Mouse (Mus musculus) MN1 (cell line): ENCODE measurements at regions not wholly inside any gene's neighbourhood (a gene's known extent, or its start where the extent isn't known, plus 50 kb on each side); places are given as distances from the start of the nearest gene placed in this dataset.
A peak's percentile ranks its signal among the peaks of the same experiment; 100 is the strongest.

Experiments used
- DNase-seq: peaks from one replicate; pipeline ENCODE4 v3.0.0-alpha.2; 2016; ENCODE audit warnings: low spot score

DNA sequence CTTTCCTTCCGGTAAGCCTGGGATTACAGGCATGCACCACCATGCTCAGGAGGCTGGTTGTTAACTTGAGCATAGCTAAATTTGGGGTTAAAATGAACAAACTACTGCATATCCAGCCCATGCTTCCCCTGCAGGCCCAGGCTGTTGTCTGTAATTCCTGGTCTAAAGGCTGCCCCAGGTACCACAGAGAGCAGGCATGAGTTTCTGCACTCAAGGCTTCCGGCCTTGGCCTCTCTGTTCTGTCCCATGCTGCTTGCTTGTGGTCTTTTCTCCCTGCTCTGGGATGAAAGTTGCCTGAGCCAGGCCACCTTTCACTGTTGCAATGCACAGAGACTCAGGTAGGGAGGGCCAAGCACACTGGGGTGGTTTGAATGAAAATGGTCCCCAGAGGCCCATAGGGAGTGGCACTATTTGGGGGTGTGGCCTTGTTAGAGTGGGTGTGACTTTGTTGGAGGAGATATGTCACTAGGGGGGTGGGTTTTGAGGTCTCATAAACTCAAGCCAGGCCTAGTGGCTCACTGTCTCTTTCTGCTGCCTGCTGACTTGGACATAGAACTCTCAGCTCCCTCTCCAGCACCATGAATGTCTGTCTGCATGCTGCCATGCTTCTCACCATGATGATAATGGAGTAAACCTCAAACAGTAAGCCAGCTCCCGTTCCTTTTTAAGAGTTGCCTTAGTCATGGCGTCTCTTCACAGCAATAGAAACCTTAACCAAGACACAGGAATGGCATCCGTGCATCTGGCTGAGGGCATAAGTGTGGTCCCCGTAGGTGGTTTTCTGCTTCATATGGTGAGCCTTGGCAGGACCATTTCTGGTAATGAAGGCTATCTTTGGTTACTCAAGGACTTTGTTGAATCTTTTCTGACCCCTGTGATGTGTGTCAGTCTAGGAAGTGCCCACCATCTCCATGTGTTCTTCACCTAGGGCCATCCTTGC is 86.7 kb upstream of the Zfp366 start:
- no peak for DNase-seq

- no peak for DNase-seq
Measured at GRCm38 (mm10) chr13:99096837-99097236, 87.8 kb upstream of the Zfp366 start.

DNA sequence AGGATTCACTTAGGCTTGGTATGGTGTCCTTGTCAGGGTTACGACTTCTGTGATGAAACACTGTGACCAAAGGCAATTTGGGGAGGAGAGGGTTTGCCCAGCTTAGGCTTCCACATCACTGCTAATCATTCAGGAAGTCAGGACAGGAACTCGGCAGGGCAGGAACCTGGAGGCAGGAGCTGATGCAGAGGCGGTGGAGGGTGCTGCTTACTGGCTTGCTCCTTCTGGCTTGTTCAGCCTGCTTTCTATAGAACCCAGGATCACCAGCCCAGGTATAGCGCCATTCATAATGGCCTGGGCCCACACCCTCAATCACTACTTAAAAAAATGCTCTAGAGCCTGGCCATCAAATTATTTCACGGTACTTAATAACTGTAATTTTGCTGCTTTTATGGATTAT is 89.6 kb upstream of the Zfp366 start:
- no peak for DNase-seq

DNA sequence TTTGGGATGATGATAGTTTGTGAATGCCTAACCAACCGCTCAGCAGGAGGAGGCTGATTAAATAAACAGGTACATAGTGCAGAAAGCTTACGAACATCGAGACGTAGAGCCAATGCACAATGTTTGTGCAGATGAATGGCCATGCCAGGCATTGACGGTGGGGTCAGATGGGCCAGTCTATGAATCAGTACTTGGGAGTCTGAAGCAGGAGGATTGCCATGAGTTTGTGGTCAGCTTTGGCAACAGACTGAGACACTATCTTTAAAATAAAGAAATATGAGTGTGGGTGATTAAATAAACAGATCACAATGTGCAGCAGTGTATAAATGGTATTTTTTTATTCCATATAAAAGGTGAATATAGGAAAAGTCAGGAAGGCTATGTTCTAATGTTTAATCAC is 90.4 kb upstream of the Zfp366 start:
- DNase-seq: no peak

DNA sequence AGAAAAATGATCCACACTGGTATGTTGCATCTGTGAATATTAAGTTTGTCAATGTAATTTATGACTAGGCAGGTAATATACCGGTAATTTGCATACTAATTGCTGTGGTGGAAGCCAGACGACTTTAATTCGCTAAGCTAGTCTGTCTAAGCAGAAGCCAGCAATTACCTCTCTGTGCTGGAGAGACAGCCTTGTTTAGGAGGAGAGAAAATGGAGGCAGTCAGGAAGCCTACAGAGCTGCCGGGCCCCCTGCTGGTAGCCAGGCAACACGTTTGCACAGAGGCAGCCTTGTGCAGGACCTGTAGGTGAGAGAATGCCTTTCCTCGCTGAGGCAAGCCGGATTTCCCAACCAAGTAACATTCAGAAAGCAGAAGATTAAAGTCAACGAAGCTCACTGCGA is 91.4 kb upstream of the Zfp366 start:
- DNase-seq: peak; percentile 91

- DNase-seq: peak; percentile 60
Measured at GRCm38 (mm10) chr13:99092279-99092930, 92.2 kb upstream of the Zfp366 start.

DNA sequence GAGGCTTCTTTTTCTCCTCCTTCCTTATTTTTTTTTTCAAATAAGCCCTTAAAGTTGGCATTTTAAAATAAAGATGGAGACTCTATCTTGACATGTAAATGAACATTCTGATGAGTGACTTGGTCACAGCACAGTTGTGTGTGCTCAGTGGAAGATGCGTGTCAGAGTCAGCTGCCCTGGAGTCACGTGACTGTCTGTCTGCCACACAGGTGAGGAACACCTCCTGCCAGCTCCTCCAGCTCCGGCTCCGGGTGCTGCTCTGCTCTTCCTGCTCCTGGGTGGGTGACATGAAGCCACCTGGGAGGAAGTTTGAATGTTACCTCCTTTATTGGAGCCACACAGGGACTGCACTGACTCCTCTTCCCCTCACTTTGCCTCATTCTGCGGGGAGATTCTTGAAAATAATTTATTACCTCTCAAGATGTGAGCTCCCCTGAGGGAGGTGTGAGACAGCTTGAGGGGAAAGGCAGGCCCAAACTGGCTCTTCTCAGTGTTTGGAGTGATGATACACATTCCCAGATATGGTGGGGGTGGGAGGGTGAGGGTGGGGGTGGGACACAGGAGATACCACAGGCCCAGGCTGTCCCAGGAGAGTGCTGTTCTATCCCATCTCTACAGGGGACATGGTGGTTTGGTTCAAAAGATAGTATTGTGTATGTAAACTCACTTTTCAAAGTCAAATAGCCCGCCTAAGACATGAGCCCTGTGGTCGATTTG is 92.9 kb upstream of the Zfp366 start:
- DNase-seq: no peak

DNA sequence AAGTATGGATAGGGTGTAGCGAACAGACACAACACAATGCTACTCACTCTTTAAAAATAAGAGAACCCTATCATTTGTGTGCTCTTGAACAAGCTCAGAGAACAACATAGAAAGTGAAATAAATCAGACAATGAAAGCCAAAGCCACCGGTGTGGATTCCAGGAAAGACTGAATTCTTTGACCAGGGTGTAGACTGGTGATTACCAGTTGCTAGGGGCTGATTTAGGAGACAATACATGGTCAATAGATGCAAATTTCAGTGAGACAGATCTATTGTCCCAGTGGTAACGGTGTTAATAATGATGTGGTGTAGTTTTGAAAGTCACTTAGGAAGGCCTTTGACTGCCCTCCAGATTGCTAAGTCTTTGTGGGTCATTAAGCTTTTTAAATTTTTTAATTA is 94.3 kb upstream of the Zfp366 start:
- no peak for DNase-seq

DNA sequence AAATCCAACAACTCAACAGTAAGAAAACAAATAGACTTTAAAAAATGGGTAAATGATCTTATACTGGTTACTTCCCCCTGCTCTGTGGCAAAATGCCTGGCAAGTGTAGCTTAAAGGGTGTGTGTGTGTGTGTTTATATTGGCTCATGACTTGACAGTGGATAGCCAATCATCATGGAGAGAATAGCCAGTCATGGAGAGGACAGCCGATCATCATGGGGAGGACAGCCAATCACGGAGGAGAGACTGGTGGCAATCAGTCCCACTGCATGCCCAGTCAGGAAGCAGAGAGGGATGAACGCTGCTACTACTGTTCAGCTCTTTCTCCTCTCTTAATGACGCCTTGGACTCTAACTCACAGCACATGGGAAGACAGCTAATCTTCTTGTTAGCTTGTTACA is 96.3 kb upstream of the Zfp366 start:
- DNase-seq: no peak

GRCm38 (mm10) chr13:99079331-99079761 is 95.0 kb upstream of the 1700024P04Rik start:
- no peak for DNase-seq

DNA sequence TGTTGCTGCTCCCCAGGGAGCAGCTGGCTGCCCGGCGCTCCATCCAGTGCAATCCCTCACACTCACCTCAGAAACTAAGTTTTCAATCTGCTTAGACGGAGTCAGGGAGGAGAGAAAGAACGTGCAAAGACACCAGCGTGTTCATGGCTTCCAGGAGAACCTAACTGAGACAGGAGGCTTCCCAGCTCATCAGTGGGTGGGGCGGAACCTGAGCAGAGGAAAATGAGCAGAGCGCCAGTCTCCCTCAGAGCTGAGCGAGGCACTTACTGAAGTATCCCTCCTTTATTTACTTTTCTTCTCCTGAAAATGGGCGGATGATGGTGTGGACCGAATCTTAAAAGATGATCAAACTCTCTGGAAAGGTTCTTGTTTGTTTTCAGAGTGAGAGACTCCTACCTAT is 94.3 kb upstream of the 1700024P04Rik start:
- DNase-seq: no peak

- DNase-seq: no peak
Measured at GRCm38 (mm10) chr13:99077039-99077749, 92.8 kb upstream of the 1700024P04Rik start.

GRCm38 (mm10) chr13:99075467-99075866 is 91.1 kb upstream of the 1700024P04Rik start:
- DNase-seq: no peak

- no peak for DNase-seq
Measured at GRCm38 (mm10) chr13:99071821-99072414, 87.6 kb upstream of the 1700024P04Rik start.

DNA sequence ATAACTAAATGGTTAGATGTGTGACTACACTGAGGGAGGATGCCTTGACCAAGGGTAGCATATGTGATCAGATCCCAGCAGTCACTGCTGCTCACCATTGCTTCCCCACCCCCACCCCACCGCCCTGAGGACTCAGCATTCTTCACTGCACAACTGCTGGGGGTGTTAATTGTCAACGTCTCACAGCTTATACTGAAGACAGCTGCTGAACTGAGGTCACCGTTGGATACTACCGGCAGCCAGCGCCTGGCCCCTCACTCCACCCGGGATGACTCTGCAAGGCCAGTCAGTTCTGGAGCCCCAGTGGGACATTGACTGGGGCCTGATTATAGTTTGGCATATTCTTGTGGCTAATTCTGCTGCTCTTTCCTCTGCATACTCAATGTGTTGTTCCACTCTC is 87.0 kb upstream of the 1700024P04Rik start:
- no peak for DNase-seq

DNA sequence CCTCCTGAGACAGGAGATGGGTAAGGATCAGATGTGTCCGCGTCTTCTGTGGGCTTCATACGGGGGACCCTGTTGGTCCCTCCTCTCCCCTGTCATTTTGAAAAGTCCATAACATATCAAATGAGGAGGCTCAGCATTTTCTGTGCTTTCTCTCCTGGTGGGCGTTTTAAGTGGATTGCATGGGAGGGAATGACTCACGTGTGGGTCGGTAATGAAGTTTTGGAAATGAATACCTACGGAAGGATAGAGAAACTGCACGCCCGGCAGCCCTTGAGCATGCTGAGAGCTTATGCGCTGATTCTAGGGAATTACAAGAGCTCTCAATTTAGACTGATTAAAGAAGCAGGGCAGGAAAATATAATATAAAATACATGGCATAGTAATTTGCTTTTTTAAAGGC is 85.4 kb upstream of the 1700024P04Rik start:
- DNase-seq: no peak

- DNase-seq: no peak
Measured at GRCm38 (mm10) chr13:99067504-99067903, 83.1 kb upstream of the 1700024P04Rik start.

DNA sequence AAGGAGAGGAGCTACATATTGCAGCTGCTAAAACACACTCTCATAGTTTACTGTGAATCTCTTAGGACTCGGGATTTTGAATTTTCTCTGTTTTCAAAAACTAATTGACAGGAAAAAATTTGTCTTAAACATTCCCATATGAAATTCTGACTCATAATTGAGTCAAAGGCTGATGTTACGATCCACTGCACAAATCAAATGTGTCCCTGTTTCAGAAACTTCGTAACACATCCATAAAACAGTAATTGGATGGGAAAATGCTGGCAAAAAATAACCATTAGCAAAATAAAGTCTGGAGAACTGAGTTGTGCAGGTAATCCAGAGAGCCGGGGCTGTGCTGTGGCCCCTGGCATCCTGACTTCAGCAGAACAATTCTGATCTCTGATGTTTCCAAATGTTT is 79.1 kb upstream of the 1700024P04Rik start:
- no peak for DNase-seq

DNA sequence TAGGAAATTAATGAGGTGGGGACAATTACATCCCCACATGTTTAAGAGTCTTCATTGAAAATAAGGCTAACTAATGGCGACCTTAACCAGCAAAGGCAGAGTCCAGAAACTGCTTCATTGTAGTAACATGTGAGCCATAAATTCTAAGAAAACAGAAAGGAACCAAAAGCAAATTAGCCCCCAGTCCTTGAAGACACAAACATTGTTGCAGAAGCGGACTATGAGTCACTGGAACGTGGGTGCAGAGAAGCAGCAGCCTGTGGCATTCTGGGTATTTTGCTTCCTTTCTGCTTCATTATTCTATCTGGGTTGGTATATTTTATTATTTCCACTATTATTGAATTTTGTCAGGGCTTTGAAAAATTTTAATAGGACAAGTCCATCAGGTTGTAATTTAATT is 78.6 kb upstream of the 1700024P04Rik start:
- peak; percentile 48 for DNase-seq

DNA sequence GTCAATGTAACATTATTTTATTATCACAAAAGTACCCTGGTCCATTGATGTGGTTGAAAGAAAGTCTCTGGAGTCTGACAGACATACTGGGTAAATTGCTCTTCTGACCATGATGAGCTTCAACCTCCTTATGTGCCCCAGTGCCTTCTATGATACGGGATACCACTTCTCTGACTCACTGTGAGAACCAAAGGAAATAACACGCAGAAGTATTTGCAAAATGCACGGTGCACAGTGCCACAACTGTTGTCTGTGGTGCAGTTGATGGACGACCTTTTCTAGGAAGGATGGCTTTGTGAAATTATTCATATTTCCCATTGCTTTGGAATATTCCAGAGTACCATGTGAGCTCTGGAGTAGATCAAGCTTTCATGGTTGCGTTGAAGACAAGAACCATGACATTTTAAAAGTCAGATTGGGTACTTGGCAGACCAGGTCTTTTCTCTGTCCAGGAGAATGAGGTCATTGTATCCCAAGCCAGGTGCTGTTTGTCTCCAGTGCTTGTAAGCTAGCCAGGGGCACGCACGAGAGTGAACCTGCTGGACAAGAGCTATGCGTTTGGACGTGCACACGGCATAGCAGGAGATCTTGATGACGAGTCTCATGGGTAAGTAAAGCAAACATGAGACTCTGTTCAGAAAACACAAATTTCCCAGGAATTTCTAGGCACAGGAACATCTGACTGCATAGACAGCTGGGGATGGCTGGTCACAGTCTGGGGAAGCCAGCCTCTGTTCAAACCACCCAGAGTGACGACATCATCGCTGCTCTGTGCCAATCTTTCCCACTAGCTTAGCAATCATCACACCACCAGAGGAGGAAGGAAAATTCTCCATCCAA is 74.0 kb upstream of the 1700024P04Rik start:
- peak; percentile 58 for DNase-seq

GRCm38 (mm10) chr13:99057696-99058095 is 73.3 kb upstream of the 1700024P04Rik start:
- no peak for DNase-seq
